Mouse (Mus musculus): ENCODE measurements around the gene Olfr1118. TPM values are rescaled to one million over a fixed set of nuclear protein-coding genes. Genes with fewer than 3 reads are reported as not detected.
"Not testable (repeated sequence)": the region's sequence is repeated elsewhere in the genome, so short reads cannot be mapped to it uniquely, and the experiment has no call there.

The Olfr1118 gene
- polyA plus RNA-seq (2014; fragmentation: Nextera tagmentation; extraction: Ambion mirVana), result not detected in 2 replicates

GRCm38 (mm10) chr2:87307281-87307680, at the start of gene Olfr1118:
Gene Olfr1118, plus strand, starts transcription at chr2:87307581.
- Histone ChIP-seq H3K9me3 (ENCODE audit: control insufficient read depth, low read length) (no peaks in the 10 kb centered on the region), H3K4me2 (ENCODE audit: low read length) (no peak within 1 kb of the TSS), H3K27me3 (ENCODE audit: control insufficient read depth, insufficient read depth, low read length) (no peaks in the 10 kb centered on the region), H3K4me3 (ENCODE audit: control insufficient read depth in 1 of 2, insufficient read depth in 1 of 2, low read depth in 1 of 2, low read length in 2 of 2) (no peak within 1 kb of the TSS), H3K4me1 (ENCODE audit: control insufficient read depth in 2 of 2, insufficient read depth in 2 of 2, low read length in 2 of 2) (no peaks in the 10 kb centered on the region), H3K27ac (replicated peaks in 1 of 2; ENCODE audit: control insufficient read depth in 1 of 2, insufficient read depth in 1 of 2, low read depth in 2 of 2, low read length in 2 of 2) (no peak within 1 kb of the TSS), H3K36me3 (ENCODE audit: control insufficient read depth, insufficient read depth, low read length) (no peaks in the 10 kb centered on the region), H3K9ac (ENCODE audit: low read length) (no peak within 1 kb of the TSS)
- ATAC-seq (ENCODE audit: insufficient number of reproducible peaks, insufficient read depth, low FRiP score, low read depth), result no peak
- WGBS, result 62% methylated on average over 1 of the region's 1 CpGs

GRCm38 (mm10) chr2:87267234-87267633, 40.1 kb upstream of the Olfr1118 start, which contains the start of gene Olfr1116:
Gene Olfr1116, plus strand, starts transcription at chr2:87267534.
- no peak for ATAC-seq (ENCODE audit: insufficient number of reproducible peaks, insufficient read depth, low FRiP score, low read depth)
- Histone ChIP-seq H3K4me1 (ENCODE audit: control insufficient read depth in 2 of 2, insufficient read depth in 2 of 2, low read length in 2 of 2) (no peaks in the 10 kb centered on the region), H3K9ac (ENCODE audit: low read length) (no peak within 1 kb of the TSS), H3K4me3 (ENCODE audit: control insufficient read depth in 1 of 2, insufficient read depth in 1 of 2, low read depth in 1 of 2, low read length in 2 of 2) (no peak within 1 kb of the TSS), H3K27me3 (ENCODE audit: control insufficient read depth, insufficient read depth, low read length) (no peaks in the 10 kb centered on the region), H3K4me2 (ENCODE audit: low read length) (no peak within 1 kb of the TSS), H3K9me3 (ENCODE audit: control insufficient read depth, low read length) (no peaks in the 10 kb centered on the region), H3K27ac (replicated peaks in 1 of 2; ENCODE audit: control insufficient read depth in 1 of 2, insufficient read depth in 1 of 2, low read depth in 2 of 2, low read length in 2 of 2) (no peak within 1 kb of the TSS), H3K36me3 (ENCODE audit: control insufficient read depth, insufficient read depth, low read length) (no peaks in the 10 kb centered on the region)
- 74% methylated on average over 1 of the region's 1 CpGs for WGBS

DNA sequence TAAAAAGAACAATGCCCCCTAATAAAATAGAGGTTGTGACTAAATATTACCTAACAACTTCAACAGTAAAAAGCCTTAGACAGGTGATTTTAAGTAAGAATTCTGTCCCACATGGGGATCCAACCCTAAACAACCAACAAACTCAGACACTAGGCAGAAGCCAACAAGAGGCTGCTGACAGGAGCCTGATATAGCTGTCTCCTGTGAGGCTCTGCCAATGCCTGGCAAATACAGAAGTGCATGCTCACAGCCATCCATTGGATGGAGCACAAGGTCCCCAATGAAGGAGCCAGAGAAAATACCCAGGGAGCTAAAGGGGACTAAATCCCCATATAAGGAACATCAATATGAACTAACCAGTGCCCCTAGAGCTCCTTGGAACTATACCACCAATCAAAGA, 13.4 kb upstream of the Olfr1118 start:
- H3K9me3 ChIP-seq (ENCODE audit: control insufficient read depth, low read length); H3K27ac ChIP-seq (replicated peaks in 1 of 2; ENCODE audit: control insufficient read depth in 1 of 2, insufficient read depth in 1 of 2, low read depth in 2 of 2, low read length in 2 of 2); ATAC-seq (ENCODE audit: insufficient number of reproducible peaks, insufficient read depth, low FRiP score, low read depth); H3K4me2 ChIP-seq (ENCODE audit: low read length); H3K4me1 ChIP-seq (ENCODE audit: control insufficient read depth in 2 of 2, insufficient read depth in 2 of 2, low read length in 2 of 2); H3K36me3 ChIP-seq (ENCODE audit: control insufficient read depth, insufficient read depth, low read length); H3K27me3 ChIP-seq (ENCODE audit: control insufficient read depth, insufficient read depth, low read length); H3K4me3 ChIP-seq (ENCODE audit: control insufficient read depth in 1 of 2, insufficient read depth in 1 of 2, low read depth in 1 of 2, low read length in 2 of 2); H3K9ac ChIP-seq (ENCODE audit: low read length): not testable (repeated sequence)

GRCm38 (mm10) chr2:87354515-87354914, 47.1 kb downstream of the Olfr1118 start, which contains the start of gene Olfr1120:
Gene Olfr1120, plus strand, starts transcription at chr2:87354815.
- Histone ChIP-seq H3K27me3 (ENCODE audit: control insufficient read depth, insufficient read depth, low read length) (no peaks in the 10 kb centered on the region), H3K36me3 (ENCODE audit: control insufficient read depth, insufficient read depth, low read length) (no peaks in the 10 kb centered on the region), H3K9ac (ENCODE audit: low read length) (no peak within 1 kb of the TSS), H3K9me3 (ENCODE audit: control insufficient read depth, low read length) (no peaks in the 10 kb centered on the region), H3K27ac (replicated peaks in 1 of 2; ENCODE audit: control insufficient read depth in 1 of 2, insufficient read depth in 1 of 2, low read depth in 2 of 2, low read length in 2 of 2) (no peak within 1 kb of the TSS), H3K4me2 (ENCODE audit: low read length) (no peak within 1 kb of the TSS), H3K4me1 (ENCODE audit: control insufficient read depth in 2 of 2, insufficient read depth in 2 of 2, low read length in 2 of 2) (no peaks in the 10 kb centered on the region), H3K4me3 (ENCODE audit: control insufficient read depth in 1 of 2, insufficient read depth in 1 of 2, low read depth in 1 of 2, low read length in 2 of 2) (no peak within 1 kb of the TSS)
- ATAC-seq (ENCODE audit: insufficient number of reproducible peaks, insufficient read depth, low FRiP score, low read depth), result no peak
- 56% methylated on average over 2 of the region's 2 CpGs for WGBS

DNA sequence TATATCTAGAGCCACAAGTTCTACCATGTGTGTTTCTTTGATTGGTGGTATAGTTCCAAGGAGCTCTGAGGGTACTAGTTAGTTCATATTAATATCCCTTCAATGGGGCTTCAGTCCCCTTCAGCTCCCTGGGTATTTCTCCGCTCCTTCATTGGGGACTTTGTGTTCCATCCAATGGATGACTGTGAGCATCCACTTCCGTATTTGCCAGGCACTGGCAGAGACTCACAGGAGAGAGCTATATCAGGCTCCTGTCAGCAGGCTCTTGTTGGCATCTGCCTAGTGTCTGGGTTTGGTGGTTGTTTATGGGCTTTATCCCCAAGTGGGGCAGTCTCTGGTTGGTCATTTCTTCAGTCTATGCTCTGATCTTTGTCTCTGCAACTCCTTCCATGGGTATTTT, 52.7 kb downstream of the Olfr1118 start:
- not testable (repeated sequence) for H3K36me3 ChIP-seq (ENCODE audit: control insufficient read depth, insufficient read depth, low read length); ATAC-seq (ENCODE audit: insufficient number of reproducible peaks, insufficient read depth, low FRiP score, low read depth); H3K9ac ChIP-seq (ENCODE audit: low read length); H3K27me3 ChIP-seq (ENCODE audit: control insufficient read depth, insufficient read depth, low read length); H3K4me3 ChIP-seq (ENCODE audit: control insufficient read depth in 1 of 2, insufficient read depth in 1 of 2, low read depth in 1 of 2, low read length in 2 of 2); H3K4me1 ChIP-seq (ENCODE audit: control insufficient read depth in 2 of 2, insufficient read depth in 2 of 2, low read length in 2 of 2); H3K27ac ChIP-seq (replicated peaks in 1 of 2; ENCODE audit: control insufficient read depth in 1 of 2, insufficient read depth in 1 of 2, low read depth in 2 of 2, low read length in 2 of 2); H3K9me3 ChIP-seq (ENCODE audit: control insufficient read depth, low read length); H3K4me2 ChIP-seq (ENCODE audit: low read length)
- WGBS, result 51% methylated on average over 2 of the region's 2 CpGs

Other genes starting within 250 kb of the Olfr1118 start
- gene Olfr1107, start 231.8 kb upstream of the Olfr1118 start, polyA plus RNA-seq (2014; fragmentation: Nextera tagmentation; extraction: Ambion mirVana), result not detected in 2 replicates
- gene Olfr1109, start 211.6 kb upstream of the Olfr1118 start, polyA plus RNA-seq (2014; fragmentation: Nextera tagmentation; extraction: Ambion mirVana), result not detected in 2 replicates
- gene Olfr259, start 193.0 kb upstream of the Olfr1118 start, polyA plus RNA-seq (2014; fragmentation: Nextera tagmentation; extraction: Ambion mirVana), result not detected in 2 replicates
- not detected in 2 replicates for gene Olfr1110, start 167.3 kb upstream of the Olfr1118 start, polyA plus RNA-seq (2014; fragmentation: Nextera tagmentation; extraction: Ambion mirVana)
- not detected in 2 replicates for gene Olfr1111, start 155.0 kb upstream of the Olfr1118 start, polyA plus RNA-seq (2014; fragmentation: Nextera tagmentation; extraction: Ambion mirVana)
- gene Olfr1112, start 119.8 kb upstream of the Olfr1118 start, polyA plus RNA-seq (2014; fragmentation: Nextera tagmentation; extraction: Ambion mirVana), result not detected in 2 replicates
- not detected in 2 replicates for gene Olfr1113, start 98.6 kb upstream of the Olfr1118 start, polyA plus RNA-seq (2014; fragmentation: Nextera tagmentation; extraction: Ambion mirVana)
- not detected in 2 replicates for gene Olfr1115, start 59.6 kb upstream of the Olfr1118 start, polyA plus RNA-seq (2014; fragmentation: Nextera tagmentation; extraction: Ambion mirVana)
- not detected in 2 replicates for gene Olfr1116, start 40.0 kb upstream of the Olfr1118 start, polyA plus RNA-seq (2014; fragmentation: Nextera tagmentation; extraction: Ambion mirVana)
- gene Olfr1120, start 47.2 kb downstream of the Olfr1118 start, polyA plus RNA-seq (2014; fragmentation: Nextera tagmentation; extraction: Ambion mirVana), result not detected in 2 replicates
- gene Olfr1121, start 62.3 kb downstream of the Olfr1118 start, polyA plus RNA-seq (2014; fragmentation: Nextera tagmentation; extraction: Ambion mirVana), result not detected in 2 replicates
- gene Olfr1122, start 78.3 kb downstream of the Olfr1118 start, polyA plus RNA-seq (2014; fragmentation: Nextera tagmentation; extraction: Ambion mirVana), result not detected in 2 replicates
- not detected in 2 replicates for gene Olfr1123, start 109.1 kb downstream of the Olfr1118 start, polyA plus RNA-seq (2014; fragmentation: Nextera tagmentation; extraction: Ambion mirVana)
- not detected in 2 replicates for gene Olfr1124, start 122.7 kb downstream of the Olfr1118 start, polyA plus RNA-seq (2014; fragmentation: Nextera tagmentation; extraction: Ambion mirVana)
- not detected in 2 replicates for gene Olfr1126, start 146.4 kb downstream of the Olfr1118 start, polyA plus RNA-seq (2014; fragmentation: Nextera tagmentation; extraction: Ambion mirVana)
- gene Pramel7, start 189.5 kb downstream of the Olfr1118 start, polyA plus RNA-seq (2014; fragmentation: Nextera tagmentation; extraction: Ambion mirVana), result not detected in 2 replicates
- not detected in 2 replicates for gene Pramel6, start 199.0 kb downstream of the Olfr1118 start, polyA plus RNA-seq (2014; fragmentation: Nextera tagmentation; extraction: Ambion mirVana)
- not detected in 2 replicates for gene Olfr153, start 224.2 kb downstream of the Olfr1118 start, polyA plus RNA-seq (2014; fragmentation: Nextera tagmentation; extraction: Ambion mirVana)
- gene Olfr1128, start 238.0 kb downstream of the Olfr1118 start, polyA plus RNA-seq (2014; fragmentation: Nextera tagmentation; extraction: Ambion mirVana), result not detected in 2 replicates

All from heart, embryonic 14.5 days (tissue).